Mouse (Mus musculus): ENCODE results near the gene Tead4.

DNA sequence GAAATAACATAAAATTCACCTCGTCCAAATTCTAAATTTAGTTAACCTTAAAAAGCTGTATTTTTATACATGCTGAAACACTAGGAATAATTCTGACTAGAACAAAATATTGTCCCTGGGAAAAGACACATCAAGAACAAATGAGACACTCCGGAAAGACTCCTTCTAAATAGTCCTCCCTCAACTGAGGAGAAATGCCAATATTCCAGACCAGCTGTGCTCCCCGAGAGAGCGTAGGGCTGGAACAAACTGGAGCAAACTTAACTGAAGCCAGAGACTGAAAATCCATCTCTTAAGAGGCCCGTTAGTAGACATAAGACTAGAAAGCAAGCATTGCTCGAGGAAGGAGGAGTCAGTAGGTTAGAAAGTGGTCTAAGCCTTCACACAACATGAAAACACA lies 46.2 kb upstream of the Tead4 start:
- TF ChIP-seq CTCF (IDR thresholded peaks at IDR 0.05; ENCODE audit: low read depth, low read length) = no peak
- TF ChIP-seq POLR2A (IDR thresholded peaks at IDR 0.05; ENCODE audit: extremely low read depth, insufficient read depth, low read length) = no peak
